Mouse (Mus musculus) liver, adult 2 months (tissue): ENCODE data around the gene Ppp2r2c.

Experiments used
- CTCF ChIP-seq: fragments of 200-500 bp; IDR thresholded peaks from 2 replicates; pipeline ENCODE4 v1.5.1; 2011; ENCODE audit warnings: low read depth, low read length, control low read depth
- POLR2A ChIP-seq: fragments of 200-500 bp; IDR thresholded peaks from 2 replicates; pipeline ENCODE4 v1.6.1; 2011; ENCODE audit warnings: low read length, control low read depth; ENCODE audit not compliant: insufficient read depth; ENCODE audit errors: extremely low read depth

- TF ChIP-seq CTCF (no peak), POLR2A (no peak)
Observed at GRCm38 (mm10) chr5:36915256-36915655, 46.9 kb downstream of the Ppp2r2c start.
